Mouse (Mus musculus) myocyte (in vitro differentiated cells): ENCODE results near the gene Gria2. TPM values are rescaled to one million over a fixed set of nuclear protein-coding genes. Genes with fewer than 3 reads are reported as not detected.

Source experiments
- H3K27me3 ChIP-seq: one replicate; pipeline ENCODE4 v1.6.1; 2011; ENCODE audit not compliant: control insufficient read depth, insufficient read depth, insufficient read length
- H3K36me3 ChIP-seq: one replicate; pipeline ENCODE4 v1.6.1; 2011; ENCODE audit not compliant: control insufficient read depth, insufficient read depth
- H3K4me2 ChIP-seq: one replicate; pipeline ENCODE4 v1.6.1; 2011; ENCODE audit warnings: low read depth, control low read depth
- H3K4me3 ChIP-seq: one replicate; pipeline ENCODE4 v1.5.1; 2011; ENCODE audit warnings: mild to moderate bottlenecking, control low read depth, moderate library complexity
- H3K79me2 ChIP-seq: one replicate; pipeline ENCODE4 v1.6.1; 2011; ENCODE audit not compliant: control insufficient read depth, insufficient read depth
- H3ac ChIP-seq: one replicate; pipeline ENCODE4 v1.6.1; 2011; ENCODE audit not compliant: control insufficient read depth, insufficient read length
- CEBPB ChIP-seq: IDR thresholded peaks from 2 replicates; pipeline ENCODE4 v1.6.1; 2011; ENCODE audit warnings: mild to moderate bottlenecking, moderate library complexity; ENCODE audit not compliant: poor library complexity, insufficient read depth, severe bottlenecking
- E2F4 ChIP-seq: IDR thresholded peaks from one replicate; pipeline ENCODE4 v1.6.1; 2011; ENCODE audit warnings: mild to moderate bottlenecking, control low read depth, moderate library complexity; ENCODE audit not compliant: insufficient read depth
- MAX ChIP-seq: IDR thresholded peaks from one replicate; pipeline ENCODE4 v1.6.1; 2011; ENCODE audit warnings: low read depth, mild to moderate bottlenecking, control low read depth
- MYOD1 ChIP-seq, 3 experiments: IDR thresholded peaks; one replicate each; pipeline ENCODE4 v1.6.1; 2011; ENCODE audit warnings: control low read depth in 2 of 3, low read depth in 2 of 3, mild to moderate bottlenecking in 2 of 3, moderate library complexity in 1 of 3; ENCODE audit not compliant: insufficient read length in 2 of 3, control insufficient read depth in 1 of 3
- MYOG ChIP-seq, 3 experiments: IDR thresholded peaks; one replicate each; pipeline ENCODE4 v1.6.1; 2011; ENCODE audit warnings: control low read depth in 2 of 3, low read depth in 2 of 3, mild to moderate bottlenecking in 2 of 3; ENCODE audit not compliant: insufficient read length in 2 of 3, control insufficient read depth in 1 of 3, insufficient read depth in 1 of 3
- POLR2A ChIP-seq: IDR thresholded peaks from one replicate; pipeline ENCODE4 v1.6.1; 2011; ENCODE audit warnings: low read depth, mild to moderate bottlenecking, control low read depth, moderate library complexity; ENCODE audit not compliant: insufficient read length
- POLR2AphosphoS2 ChIP-seq: IDR thresholded peaks from one replicate; pipeline ENCODE4 v1.6.1; 2011; ENCODE audit warnings: low read depth, control low read depth; ENCODE audit not compliant: insufficient read length
- REST ChIP-seq: IDR thresholded peaks from one replicate; pipeline ENCODE4 v1.6.1; 2011; ENCODE audit warnings: mild to moderate bottlenecking, control low read depth, moderate library complexity; ENCODE audit not compliant: insufficient read depth, insufficient read length
- SRF ChIP-seq: IDR thresholded peaks from one replicate; pipeline ENCODE4 v1.6.1; 2011; ENCODE audit warnings: low read depth; ENCODE audit not compliant: control insufficient read depth, insufficient read length
- TCF12 ChIP-seq: IDR thresholded peaks from one replicate; pipeline ENCODE4 v1.6.1; 2011; ENCODE audit warnings: mild to moderate bottlenecking, control low read depth; ENCODE audit not compliant: poor library complexity, insufficient read depth, severe bottlenecking
- TCF3 ChIP-seq: IDR thresholded peaks from one replicate; pipeline ENCODE4 v1.6.1; 2011; ENCODE audit warnings: low read depth, control low read depth; ENCODE audit not compliant: insufficient read length
- USF1 ChIP-seq: IDR thresholded peaks from one replicate; pipeline ENCODE4 v1.6.1; 2011; ENCODE audit warnings: low read depth, mild to moderate bottlenecking, control low read depth, moderate library complexity
- polyA plus RNA-seq: library from polyadenylated mRNA; unstranded; fragments of >200 nt; fragmentation: generic; extraction: Trizol; gene quantifications from one replicate; pipeline ENCODE4 v1.2.1, GENCODE M21; 2012; ENCODE audit warnings: missing spikeins

Gria2 gene
- polyA plus RNA-seq, 1 experiment = not detected

DNA sequence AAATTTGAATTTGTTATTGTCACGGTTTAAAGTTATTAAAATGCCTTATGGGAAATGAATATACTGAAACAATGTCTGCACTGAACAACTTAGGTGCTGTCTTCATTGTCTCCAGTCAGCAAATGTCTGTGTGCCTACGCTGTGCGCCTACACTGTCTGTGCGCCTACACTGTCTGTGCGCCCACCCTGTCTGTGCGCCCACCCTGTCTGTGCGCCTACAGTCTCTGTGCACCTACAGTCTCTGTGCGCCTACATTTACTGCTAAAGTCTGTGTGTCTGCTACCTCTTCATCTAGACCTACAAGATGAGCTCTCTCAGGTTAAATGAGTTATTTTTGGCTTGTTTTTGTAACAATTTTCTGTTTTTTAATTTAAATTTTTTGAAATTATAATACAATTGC is 107.7 kb downstream of the Gria2 start:
- Histone ChIP-seq H3K27me3 (no peaks in the 10 kb centered on the region), H3K36me3 (no peaks in the 10 kb centered on the region), H3K4me3 (no peak overlapping the region), H3ac (no peak overlapping the region), H3K4me2 (no peak overlapping the region), H3K79me2 (no peaks in the 10 kb centered on the region)
- TF ChIP-seq SRF (no peak), E2F4 (no peak), TCF12 (no peak), CEBPB (no peak)

DNA sequence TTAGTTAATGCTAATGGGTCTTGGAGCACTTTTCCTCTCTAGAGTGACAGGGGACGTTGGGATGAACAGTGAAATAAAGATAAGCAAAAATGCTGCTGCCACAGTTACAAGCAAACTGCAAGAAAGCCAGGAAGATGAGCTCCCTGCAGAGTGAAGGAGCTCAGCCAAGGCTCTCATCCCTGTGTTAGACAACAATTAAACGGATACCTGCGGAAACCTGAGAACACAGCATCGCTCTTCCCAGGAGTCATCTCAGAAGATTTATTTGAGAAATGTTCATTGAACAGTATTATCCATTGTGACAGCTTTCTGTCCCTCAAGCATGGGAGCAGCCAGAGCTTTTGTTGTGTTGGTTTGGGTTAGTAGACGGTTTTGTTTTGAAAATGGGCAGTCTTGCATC is 137.5 kb downstream of the Gria2 start:
- no peaks in the 10 kb centered on the region for H3K79me2 ChIP-seq
- TF ChIP-seq USF1 = no peak
- TF ChIP-seq E2F4 = no peak
- TF ChIP-seq MYOD1 (IDR thresholded peaks at IDR 0.05; ENCODE audit: control insufficient read depth in 1 of 3, insufficient read length in 2 of 3, low read depth in 2 of 3) = no peak
- no peak for TF ChIP-seq CEBPB
- TF ChIP-seq MYOG (IDR thresholded peaks at IDR 0.05; ENCODE audit: control insufficient read depth in 1 of 3, insufficient read depth in 1 of 3, insufficient read length in 2 of 3, low read depth in 2 of 3) = no peak
- no peak overlapping the region for H3K4me2 ChIP-seq
- H3K4me3 ChIP-seq = no peak overlapping the region
- no peaks in the 10 kb centered on the region for H3K27me3 ChIP-seq
- no peak overlapping the region for H3ac ChIP-seq
- H3K36me3 ChIP-seq = no peaks in the 10 kb centered on the region

DNA sequence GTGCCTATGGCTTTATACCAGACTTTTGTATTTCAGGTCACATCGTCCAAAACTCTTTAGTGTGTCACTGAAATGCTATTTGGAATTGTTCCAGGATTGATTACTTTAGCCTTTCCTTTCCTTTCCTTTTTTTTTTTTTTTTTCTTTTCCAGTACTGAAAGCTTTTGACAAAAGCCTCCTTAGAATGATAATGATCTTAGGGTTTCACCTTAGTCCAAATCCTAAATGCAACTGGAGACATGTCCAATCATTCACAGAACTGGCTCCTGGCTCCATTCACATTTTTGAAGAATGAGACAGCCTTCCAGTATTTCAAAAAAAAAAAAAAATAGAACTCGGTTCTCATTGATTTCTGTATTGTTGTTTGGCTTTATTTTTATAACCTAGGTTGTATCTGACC is 139.3 kb downstream of the Gria2 start:
- no peak overlapping the region for H3K4me2 ChIP-seq
- no peak overlapping the region for H3K4me3 ChIP-seq
- no peaks in the 10 kb centered on the region for H3K79me2 ChIP-seq
- no peaks in the 10 kb centered on the region for H3K36me3 ChIP-seq
- TF ChIP-seq TCF12 = no peak
- TF ChIP-seq MAX = no peak
- TF ChIP-seq MYOG (IDR thresholded peaks at IDR 0.05; ENCODE audit: control insufficient read depth in 1 of 3, insufficient read depth in 1 of 3, insufficient read length in 2 of 3, low read depth in 2 of 3) = no peak
- TF ChIP-seq E2F4 = no peak
- TF ChIP-seq POLR2A = no peak
- TF ChIP-seq CEBPB = no peak
- no peak for TF ChIP-seq TCF3
- TF ChIP-seq SRF = no peak
- TF ChIP-seq MYOD1 (IDR thresholded peaks at IDR 0.05; ENCODE audit: control insufficient read depth in 1 of 3, insufficient read length in 2 of 3, low read depth in 2 of 3) = no peak
- TF ChIP-seq POLR2AphosphoS2 = no peak
- no peak for TF ChIP-seq USF1
- no peak for TF ChIP-seq REST
- H3K27me3 ChIP-seq = no peaks in the 10 kb centered on the region
- H3ac ChIP-seq = no peak overlapping the region

DNA sequence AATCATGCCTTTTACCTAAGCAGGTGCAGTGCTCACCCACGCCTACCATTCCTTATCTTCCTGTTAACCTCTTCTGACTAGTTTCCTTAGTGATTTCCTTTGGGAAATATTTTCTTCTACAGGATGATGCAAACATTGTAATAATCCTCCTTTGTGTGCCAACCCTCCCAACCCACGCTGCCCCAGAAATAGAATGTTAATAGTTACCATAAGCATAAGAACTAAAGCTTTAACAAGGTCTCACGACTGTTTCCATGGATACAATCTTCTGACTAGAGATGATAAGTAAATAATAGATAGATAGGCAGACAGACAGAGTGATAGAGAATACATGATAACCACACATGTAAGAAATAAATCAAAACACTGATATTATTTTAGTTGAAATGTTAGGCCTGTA is 140.8 kb downstream of the Gria2 start:
- Histone ChIP-seq H3K4me3 (no peak overlapping the region), H3K4me2 (no peak overlapping the region), H3K27me3 (no peaks in the 10 kb centered on the region), H3K36me3 (no peaks in the 10 kb centered on the region), H3ac (no peak overlapping the region), H3K79me2 (no peaks in the 10 kb centered on the region)
- no peak for TF ChIP-seq USF1
- TF ChIP-seq MYOG (IDR thresholded peaks at IDR 0.05; ENCODE audit: control insufficient read depth in 1 of 3, insufficient read depth in 1 of 3, insufficient read length in 2 of 3, low read depth in 2 of 3) = no peak

DNA sequence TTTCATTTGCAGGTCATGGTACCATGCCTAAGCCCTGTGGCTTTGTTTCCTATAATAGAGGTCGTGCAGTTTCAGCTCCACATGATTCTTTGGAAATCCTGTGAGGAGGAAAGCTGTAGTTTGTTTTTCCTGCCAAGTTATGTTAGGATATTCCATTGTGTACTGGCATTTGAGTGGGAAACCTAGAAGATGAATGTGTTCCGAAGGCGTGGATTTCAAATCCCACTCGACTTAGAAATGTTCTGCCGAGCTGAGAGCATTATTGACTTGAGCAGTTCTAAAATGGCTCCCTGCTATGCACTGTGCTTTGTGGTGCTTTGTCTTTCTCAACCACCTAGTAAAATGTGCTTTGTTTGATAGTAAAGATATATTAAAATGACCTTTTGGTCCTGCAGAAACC is 150.4 kb downstream of the Gria2 start:
- H3K36me3 ChIP-seq = no peaks in the 10 kb centered on the region
- TF ChIP-seq E2F4 = no peak
- no peak for TF ChIP-seq TCF12
- TF ChIP-seq USF1 = no peak
- TF ChIP-seq MAX = no peak
- TF ChIP-seq POLR2AphosphoS2 = no peak
- no peak for TF ChIP-seq SRF
- TF ChIP-seq MYOG (IDR thresholded peaks at IDR 0.05; ENCODE audit: control insufficient read depth in 1 of 3, insufficient read depth in 1 of 3, insufficient read length in 2 of 3, low read depth in 2 of 3) = no peak
- TF ChIP-seq MYOD1 (IDR thresholded peaks at IDR 0.05; ENCODE audit: control insufficient read depth in 1 of 3, insufficient read length in 2 of 3, low read depth in 2 of 3) = no peak
- H3K4me3 ChIP-seq = no peak overlapping the region
- no peaks in the 10 kb centered on the region for H3K79me2 ChIP-seq
- no peak overlapping the region for H3K4me2 ChIP-seq
- no peak overlapping the region for H3ac ChIP-seq
- no peaks in the 10 kb centered on the region for H3K27me3 ChIP-seq

Other genes starting within 250 kb of the Gria2 start
- gene Glrb, start 110.8 kb upstream of the Gria2 start, polyA plus RNA-seq = 3.4 TPM
- 23.9 TPM for gene Pdgfc, start 233.6 kb upstream of the Gria2 start, polyA plus RNA-seq